Mouse (Mus musculus) spleen, adult 2 months (tissue): Measurements from ENCODE around the gene Fh1.

Source experiments
- CTCF ChIP-seq: fragments of 200-500 bp; IDR thresholded peaks from 2 replicates; pipeline ENCODE4 v1.5.1; 2011; ENCODE audit warnings: mild to moderate bottlenecking, inconsistent platforms; ENCODE audit not compliant: insufficient read depth, insufficient read length, insufficient replicate concordance; ENCODE audit errors: extremely low read depth
- POLR2A ChIP-seq: fragments of 200-500 bp; IDR thresholded peaks from 2 replicates; pipeline ENCODE4 v1.6.1; 2011; ENCODE audit warnings: low read depth, low read length, inconsistent platforms

GRCm38 (mm10) chr1:175629248-175629647, 3.8 kb upstream of the Fh1 start:
- TF ChIP-seq POLR2A = no peak
- no peak for TF ChIP-seq CTCF
